Mouse (Mus musculus) erythroblast, embryonic 14.5 days (primary cell): ENCODE results near the gene Ooep.
"Not testable (repeated sequence)": the region's sequence is repeated elsewhere in the genome, so short reads cannot be mapped to it uniquely, and the experiment has no call there.

Source experiments
- GATA1 ChIP-seq: IDR thresholded peaks from 2 replicates; pipeline ENCODE4 v1.6.1; 2012; ENCODE audit warnings: low read length, inconsistent platforms, mixed read lengths
- TAL1 ChIP-seq: IDR thresholded peaks from 3 replicates; pipeline ENCODE4 v1.6.1; 2012; ENCODE audit warnings: low read length, inconsistent platforms, mixed read lengths

DNA sequence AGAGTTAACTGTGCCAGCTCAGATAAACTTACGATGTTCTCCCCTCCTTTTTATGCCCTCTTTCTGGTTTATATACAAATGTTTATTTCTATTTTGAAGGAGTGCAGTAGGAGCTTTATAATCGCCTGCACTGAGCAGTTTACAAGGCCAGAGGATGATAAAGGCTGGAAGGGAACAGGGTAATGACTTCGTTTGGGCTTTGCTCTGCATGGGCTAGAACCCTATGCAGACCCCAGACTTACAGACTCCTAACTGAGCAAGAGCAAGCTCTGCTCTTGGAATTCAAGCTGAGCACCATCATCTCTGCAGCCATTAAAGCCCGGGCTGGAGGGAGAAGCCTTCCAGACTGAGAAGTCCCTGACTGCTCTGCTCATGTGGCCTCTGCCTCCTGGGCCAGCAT, 33.3 kb downstream of the Ooep start:
- TF ChIP-seq GATA1, TAL1: not testable (repeated sequence)
